Mouse (Mus musculus) intestine, embryonic 16.5 days (tissue): ENCODE results near the gene Celsr1. TPM values are rescaled to one million over a fixed set of nuclear protein-coding genes. Genes with fewer than 3 reads are reported as not detected.

Source experiments
- ATAC-seq: fragments of 200-750 bp; cut with Nextera tagmentation; 2 replicates; pipeline ENCODE4 v1.8.0; 2017; ENCODE audit warnings: moderate TSS enrichment, moderate library complexity
- H3K27ac ChIP-seq: fragments of 300-500 bp; sonication (generic); 2 replicates; pipeline ENCODE4 v1.5.1; 2014; ENCODE audit warnings: mild to moderate bottlenecking, low read length
- H3K27me3 ChIP-seq: fragments of 300-500 bp; sonication (generic); replicated peaks from 2 replicates; pipeline ENCODE4 v1.6.1; 2014; ENCODE audit warnings: low read length, control low read depth, mixed read lengths; ENCODE audit not compliant: control insufficient read depth, insufficient read depth
- H3K36me3 ChIP-seq: fragments of 300-500 bp; sonication (generic); 2 replicates; pipeline ENCODE4 v1.6.1; 2014; ENCODE audit warnings: low read length, control low read depth; ENCODE audit not compliant: control insufficient read depth, insufficient read depth
- H3K4me1 ChIP-seq: fragments of 300-500 bp; sonication (generic); 2 replicates; pipeline ENCODE4 v1.6.1; 2014; ENCODE audit warnings: low read length, control low read depth, mixed read lengths; ENCODE audit not compliant: control insufficient read depth, insufficient read depth
- H3K4me2 ChIP-seq: fragments of 300-500 bp; sonication (generic); 2 replicates; pipeline ENCODE4 v1.6.1; 2014; ENCODE audit warnings: low read depth, low read length, control low read depth
- H3K4me3 ChIP-seq: fragments of 300-500 bp; sonication (generic); 2 replicates; pipeline ENCODE4 v1.5.1; 2014; ENCODE audit warnings: mild to moderate bottlenecking, low read length
- H3K9ac ChIP-seq: fragments of 300-500 bp; sonication (generic); 2 replicates; pipeline ENCODE4 v1.6.1; 2014; ENCODE audit warnings: low read depth, low read length
- H3K9me3 ChIP-seq: fragments of 300-500 bp; sonication (generic); 2 replicates; pipeline ENCODE4 v1.6.1; 2016; ENCODE audit warnings: low read length, control low read depth; ENCODE audit not compliant: control insufficient read depth
- WGBS: fragments of 180-500 bp; shearing (Covaris S2); extraction: QIAGEN DNeasy Blood & Tissue Kit; methylation state at CpG from one replicate; pipeline ENCODE4 v1.1.7; 2014; 5-methylcytosine and 5-hydroxymethylcytosine counted together
- polyA plus RNA-seq: library from polyadenylated mRNA; unstranded; fragments of >200 nt; fragmentation: Nextera tagmentation; extraction: Ambion mirVana; gene quantifications from 2 replicates; pipeline ENCODE4 v1.2.1, GENCODE M21; 2015

Celsr1 gene
- polyA plus RNA-seq, 1 experiment from 2014 or later, result 0.51 TPM

DNA sequence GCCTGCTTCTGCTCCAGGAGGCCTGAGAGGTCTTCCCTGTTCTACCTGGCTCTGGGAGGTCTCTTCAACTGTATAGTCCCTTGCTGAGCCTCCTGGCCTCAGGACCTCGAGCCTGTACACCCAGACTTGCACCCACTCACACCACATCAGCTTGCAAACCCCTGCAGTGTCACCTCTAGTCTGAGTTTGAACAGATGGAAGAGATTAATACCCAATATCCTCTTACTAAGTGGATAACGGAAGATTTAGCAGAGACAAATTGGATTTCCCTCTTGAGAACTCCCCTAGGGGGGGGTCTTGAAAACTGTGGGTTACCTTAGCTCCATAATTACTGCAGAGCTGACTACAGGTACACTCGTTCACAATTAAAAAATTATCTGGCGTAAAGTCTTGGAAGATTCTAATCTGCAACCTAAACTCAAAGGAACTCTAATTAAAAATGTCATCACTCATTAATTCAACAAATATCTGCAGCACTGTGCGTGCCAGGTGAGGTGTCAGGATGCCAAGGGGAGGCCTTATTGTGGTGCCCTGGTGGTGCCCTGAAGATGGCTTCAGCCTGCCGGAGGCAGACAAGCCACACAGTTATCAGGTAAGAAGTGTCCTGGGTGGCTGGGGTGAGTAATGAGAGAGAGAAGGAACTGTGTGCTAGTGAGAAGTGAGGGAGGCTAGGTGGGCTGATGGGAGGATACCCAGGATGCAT, 38.5 kb downstream of the Celsr1 start:
- Histone ChIP-seq H3K27me3 (no peaks in the 10 kb centered on the region), H3K4me1 (peaks cover 6% of the 10 kb centered on the region; the same call in 1 of the 2 replicates), H3K27ac (no peak overlapping the region), H3K4me3 (no peak overlapping the region), H3K9me3 (no peaks in the 10 kb centered on the region), H3K9ac (no peak overlapping the region), H3K4me2 (no peak overlapping the region), H3K36me3 (no peaks in the 10 kb centered on the region)
- ATAC-seq, result no peak
- 75% methylated on average over 6 of the region's 6 CpGs for WGBS

- Histone ChIP-seq H3K4me1 (peaks cover 6% of the 10 kb centered on the region; the same call in 1 of the 2 replicates), H3K27me3 (no peaks in the 10 kb centered on the region), H3K4me3 (no peak overlapping the region), H3K9ac (no peak overlapping the region), H3K27ac (no peak overlapping the region), H3K9me3 (no peaks in the 10 kb centered on the region), H3K4me2 (no peak overlapping the region), H3K36me3 (no peaks in the 10 kb centered on the region)
- whole genome bisulfite sequencing, result 52% methylated on average over 14 of the region's 14 CpGs
- ATAC-seq, result no peak
These were observed 39.5 kb downstream of the Celsr1 start for GRCm38 (mm10) chr15:85993931-85994583.

- Histone ChIP-seq H3K4me2 (no peak overlapping the region), H3K27ac (no peak overlapping the region), H3K4me1 (peaks cover 6% of the 10 kb centered on the region; the same call in 1 of the 2 replicates), H3K4me3 (no peak overlapping the region), H3K9me3 (no peaks in the 10 kb centered on the region), H3K36me3 (no peaks in the 10 kb centered on the region), H3K27me3 (no peaks in the 10 kb centered on the region), H3K9ac (no peak overlapping the region)
- no peak for ATAC-seq
These were observed 40.2 kb downstream of the Celsr1 start for GRCm38 (mm10) chr15:85993386-85993785.

- no peaks in the 10 kb centered on the region for H3K36me3 ChIP-seq
- no peak overlapping the region for H3K4me3 ChIP-seq
- ATAC-seq, result no peak
- no peaks in the 10 kb centered on the region for H3K9me3 ChIP-seq
- H3K4me2 ChIP-seq, result no peak overlapping the region
- no peaks in the 10 kb centered on the region for H3K27me3 ChIP-seq
- H3K4me1 ChIP-seq, result peaks cover 6% of the 10 kb centered on the region; the same call in 1 of the 2 replicates
- no peak overlapping the region for H3K9ac ChIP-seq
- H3K27ac ChIP-seq, result no peak overlapping the region
- 29% methylated on average over 3 of the region's 3 CpGs for WGBS
These were observed 41.5 kb downstream of the Celsr1 start for GRCm38 (mm10) chr15:85992125-85992495.

DNA sequence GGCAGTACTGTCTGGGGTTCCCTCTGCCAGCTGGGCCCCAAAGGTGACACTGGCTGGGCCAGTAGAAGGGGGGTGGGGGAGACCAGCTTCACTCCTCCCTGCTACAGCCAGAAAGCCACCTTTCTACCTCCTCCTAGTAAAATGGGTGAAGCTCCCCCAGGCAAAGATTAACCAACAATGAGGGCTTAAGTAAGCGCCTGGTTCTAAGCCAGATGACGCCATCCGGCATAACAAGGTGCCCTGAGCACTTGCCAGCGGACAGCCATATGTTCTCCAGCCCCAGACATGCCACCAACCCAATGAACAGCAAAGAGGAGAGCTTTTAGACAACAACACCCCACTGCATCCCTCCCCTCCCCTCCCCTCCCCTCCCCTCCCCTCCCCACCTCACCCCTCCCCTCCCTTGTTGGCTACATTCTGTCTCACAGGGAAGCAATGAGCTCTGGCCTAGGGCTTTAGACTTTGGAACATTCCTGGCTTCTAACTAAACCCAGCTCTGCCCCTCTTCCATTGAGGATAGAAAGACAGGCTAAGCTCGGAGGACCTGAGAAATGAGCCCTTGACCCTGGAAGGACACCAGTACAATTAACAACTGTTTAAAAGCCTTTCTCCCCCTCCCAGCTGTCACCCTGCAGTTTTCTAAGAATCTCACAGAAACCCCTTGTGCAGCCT, 42.0 kb downstream of the Celsr1 start:
- Histone ChIP-seq H3K4me1 (peaks cover 6% of the 10 kb centered on the region; the same call in 1 of the 2 replicates), H3K9me3 (no peaks in the 10 kb centered on the region), H3K9ac (no peak overlapping the region), H3K4me2 (no peak overlapping the region), H3K27ac (no peak overlapping the region), H3K4me3 (no peak overlapping the region), H3K36me3 (no peaks in the 10 kb centered on the region), H3K27me3 (no peaks in the 10 kb centered on the region)
- ATAC-seq, result no peak
- WGBS, result 76% methylated on average over 5 of the region's 5 CpGs

GRCm38 (mm10) chr15:85990696-85991443, 42.7 kb downstream of the Celsr1 start:
- H3K4me3 ChIP-seq, result no peak overlapping the region
- WGBS, result 86% methylated on average over 17 of the region's 17 CpGs
- H3K36me3 ChIP-seq, result no peaks in the 10 kb centered on the region
- peaks cover 6% of the 10 kb centered on the region; the same call in 1 of the 2 replicates for H3K4me1 ChIP-seq
- H3K27me3 ChIP-seq, result no peaks in the 10 kb centered on the region
- H3K27ac ChIP-seq, result no peak overlapping the region
- ATAC-seq, result no peak
- no peak overlapping the region for H3K4me2 ChIP-seq
- H3K9me3 ChIP-seq, result no peaks in the 10 kb centered on the region
- no peak overlapping the region for H3K9ac ChIP-seq

DNA sequence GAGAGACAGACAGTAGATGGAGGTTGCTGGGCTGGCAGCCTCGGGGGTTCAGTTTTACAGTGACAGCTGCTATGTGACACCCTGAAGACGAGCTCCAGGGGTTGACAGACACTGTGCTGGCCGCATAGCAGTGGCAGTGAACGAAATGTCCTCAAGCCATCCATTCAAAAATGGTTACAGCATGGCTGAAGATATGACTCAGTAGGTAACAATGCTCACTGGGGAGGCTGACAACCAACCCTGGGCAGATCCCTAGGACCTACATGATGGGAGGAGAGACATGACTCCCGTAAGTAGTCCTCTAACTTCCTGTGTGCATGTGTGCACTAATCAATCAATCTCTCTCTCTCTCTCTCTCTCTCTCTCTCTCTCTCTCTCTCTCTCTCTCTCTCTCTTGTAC, 45.7 kb downstream of the Celsr1 start:
- Histone ChIP-seq H3K4me3 (no peak overlapping the region), H3K27me3 (no peaks in the 10 kb centered on the region), H3K4me2 (no peak overlapping the region), H3K9me3 (no peaks in the 10 kb centered on the region), H3K9ac (no peak overlapping the region), H3K27ac (no peak overlapping the region), H3K4me1 (no peaks in the 10 kb centered on the region), H3K36me3 (no peaks in the 10 kb centered on the region)
- ATAC-seq, result no peak
- 71% methylated on average over 5 of the region's 5 CpGs for WGBS

- Histone ChIP-seq H3K4me2 (no peak overlapping the region), H3K4me1 (no peaks in the 10 kb centered on the region), H3K27ac (no peak overlapping the region), H3K4me3 (no peak overlapping the region), H3K36me3 (no peaks in the 10 kb centered on the region), H3K9ac (no peak overlapping the region), H3K27me3 (no peaks in the 10 kb centered on the region), H3K9me3 (no peaks in the 10 kb centered on the region)
- 94% methylated on average over 4 of the region's 4 CpGs for WGBS
- ATAC-seq, result no peak
These were observed 47.4 kb downstream of the Celsr1 start for GRCm38 (mm10) chr15:85986170-85986569.

- Histone ChIP-seq H3K27ac (no peak overlapping the region), H3K4me2 (no peak overlapping the region), H3K36me3 (no peaks in the 10 kb centered on the region), H3K9me3 (no peaks in the 10 kb centered on the region), H3K4me3 (no peak overlapping the region), H3K9ac (no peak overlapping the region), H3K4me1 (no peaks in the 10 kb centered on the region), H3K27me3 (no peaks in the 10 kb centered on the region)
- 82% methylated on average over 4 of the region's 4 CpGs for WGBS
- ATAC-seq, result no peak
These were observed 48.0 kb downstream of the Celsr1 start for GRCm38 (mm10) chr15:85985601-85986000.
